Mouse (Mus musculus) hindbrain, embryonic 11.5 days (tissue): ENCODE measurements around the gene Clca3a1. TPM values are rescaled to one million over a fixed set of nuclear protein-coding genes. Genes with fewer than 3 reads are reported as not detected.
A peak's percentile ranks its signal among the peaks of the same experiment; 100 is the strongest.
"Not testable (repeated sequence)": the region's sequence is repeated elsewhere in the genome, so short reads cannot be mapped to it uniquely, and the experiment has no call there.

ENCODE experiments used
- ATAC-seq: fragments of 200-750 bp; cut with Nextera tagmentation; 2 replicates; pipeline ENCODE4 v1.8.0; 2017; ENCODE audit warnings: mild to moderate bottlenecking, moderate TSS enrichment, moderate library complexity; ENCODE audit not compliant: low FRiP score
- DNase-seq: peaks from one replicate; pipeline ENCODE4 v3.0.0-alpha.2; 2015; ENCODE audit warnings: low spot score
- H3K27ac ChIP-seq: fragments of 300-500 bp; sonication (generic); 2 replicates; pipeline ENCODE4 v1.5.1; 2014; ENCODE audit warnings: mild to moderate bottlenecking, low read depth, low read length
- H3K27me3 ChIP-seq: fragments of 300-500 bp; sonication (generic); 2 replicates; pipeline ENCODE4 v1.6.1; 2014; ENCODE audit warnings: mild to moderate bottlenecking, low read length, moderate library complexity, mixed read lengths; ENCODE audit not compliant: control insufficient read depth, insufficient read depth
- H3K36me3 ChIP-seq: fragments of 300-500 bp; sonication (generic); 2 replicates; pipeline ENCODE4 v1.6.1; 2014; ENCODE audit warnings: mild to moderate bottlenecking, low read length, moderate library complexity, mixed read lengths; ENCODE audit not compliant: control insufficient read depth, insufficient read depth
- H3K4me1 ChIP-seq: fragments of 300-500 bp; sonication (generic); replicated peaks from 2 replicates; pipeline ENCODE4 v1.6.1; 2014; ENCODE audit warnings: low read length, mixed read lengths; ENCODE audit not compliant: control insufficient read depth, insufficient read depth
- H3K4me2 ChIP-seq: fragments of 300-500 bp; sonication (generic); replicated peaks from 2 replicates; pipeline ENCODE4 v1.6.1; 2014; ENCODE audit warnings: mild to moderate bottlenecking, low read depth, low read length
- H3K4me3 ChIP-seq: fragments of 300-500 bp; sonication (generic); 2 replicates; pipeline ENCODE4 v1.5.1; 2014; ENCODE audit warnings: low read depth, low read length
- H3K9ac ChIP-seq: fragments of 300-500 bp; sonication (generic); 2 replicates; pipeline ENCODE4 v1.6.1; 2014; ENCODE audit warnings: low read depth, low read length
- H3K9me3 ChIP-seq: fragments of 300-500 bp; sonication (generic); 2 replicates; pipeline ENCODE4 v1.6.1; 2016; ENCODE audit warnings: low read length; ENCODE audit not compliant: control insufficient read depth
- WGBS: fragments of 180-500 bp; shearing (Covaris S2); extraction: QIAGEN DNeasy Blood & Tissue Kit; methylation state at CpG from one replicate; pipeline ENCODE4 v1.1.7; 2014; 5-methylcytosine and 5-hydroxymethylcytosine counted together
- polyA plus RNA-seq: library from polyadenylated mRNA; unstranded; fragments of >200 nt; fragmentation: Nextera tagmentation; extraction: Ambion mirVana; gene quantifications from 2 replicates; pipeline ENCODE4 v1.2.1, GENCODE M21; 2014

Clca3a1 gene
- polyA plus RNA-seq, 1 experiment from 2014 or later = not detected

GRCm38 (mm10) chr3:144756103-144756502 lies 4.7 kb downstream of the Clca3a1 start:
- DNase-seq, H3K4me1 ChIP-seq, H3K9ac ChIP-seq, H3K4me3 ChIP-seq, ATAC-seq, H3K4me2 ChIP-seq, H3K9me3 ChIP-seq, H3K27me3 ChIP-seq, H3K27ac ChIP-seq, H3K36me3 ChIP-seq: not testable (repeated sequence)
- WGBS = 88% methylated on average over 8 of the region's 8 CpGs

GRCm38 (mm10) chr3:144753120-144753519 lies 7.7 kb downstream of the Clca3a1 start:
- Histone ChIP-seq H3K4me2 (no peak overlapping the region), H3K9ac (no peak overlapping the region), H3K27ac (no peak overlapping the region), H3K27me3 (no peaks in the 10 kb centered on the region), H3K36me3 (no peaks in the 10 kb centered on the region), H3K4me3 (no peak overlapping the region), H3K9me3 (no peaks in the 10 kb centered on the region), H3K4me1 (no peaks in the 10 kb centered on the region)
- DNase-seq (peak; percentile 23), ATAC-seq (no peak)
- WGBS = 2% methylated on average over 2 of the region's 2 CpGs

GRCm38 (mm10) chr3:144749062-144749963 lies 11.5 kb downstream of the Clca3a1 start:
- H3K27ac ChIP-seq, H3K27me3 ChIP-seq, H3K4me2 ChIP-seq, H3K4me3 ChIP-seq, H3K9me3 ChIP-seq, H3K36me3 ChIP-seq, H3K4me1 ChIP-seq, H3K9ac ChIP-seq: not testable (repeated sequence)
- WGBS = 62% methylated on average over 17 of the region's 21 CpGs
- peak; percentile 9 for DNase-seq
- peak; percentile 35; the same call in 1 of the 2 replicates for ATAC-seq

- H3K36me3 ChIP-seq, H3K4me3 ChIP-seq, H3K9ac ChIP-seq, ATAC-seq, H3K4me2 ChIP-seq, H3K9me3 ChIP-seq, DNase-seq, H3K27ac ChIP-seq, H3K27me3 ChIP-seq, H3K4me1 ChIP-seq: not testable (repeated sequence)
- 62% methylated on average over 3 of the region's 3 CpGs for WGBS
Measured at GRCm38 (mm10) chr3:144747706-144748105, 13.1 kb downstream of the Clca3a1 start.

GRCm38 (mm10) chr3:144738396-144738795 lies 22.4 kb downstream of the Clca3a1 start:
- 71% methylated on average over 23 of the region's 24 CpGs for WGBS
- not testable (repeated sequence) for H3K27ac ChIP-seq, ATAC-seq, H3K9me3 ChIP-seq, DNase-seq, H3K4me3 ChIP-seq, H3K27me3 ChIP-seq, H3K4me2 ChIP-seq, H3K9ac ChIP-seq, H3K36me3 ChIP-seq, H3K4me1 ChIP-seq

- ATAC-seq (no peak), DNase-seq (peak; percentile 61)
- Histone ChIP-seq H3K27me3 (no peaks in the 10 kb centered on the region), H3K4me2 (no peak overlapping the region), H3K9me3 (no peaks in the 10 kb centered on the region), H3K4me3 (no peak overlapping the region), H3K36me3 (no peaks in the 10 kb centered on the region), H3K9ac (no peak overlapping the region), H3K27ac (no peak overlapping the region), H3K4me1 (no peaks in the 10 kb centered on the region)
- 25% methylated on average over 9 of the region's 9 CpGs for WGBS
Measured at GRCm38 (mm10) chr3:144736831-144737230, 23.9 kb downstream of the Clca3a1 start.

- 0 out of 2 replicates have a peak, but pooled peaks cover 2% of the 10 kb centered on the region for H3K4me1 ChIP-seq
- H3K4me2 ChIP-seq = no peak overlapping the region
- DNase-seq (peak; percentile 61), ATAC-seq (no peak)
- H3K9ac ChIP-seq = no peak overlapping the region
- no peaks in the 10 kb centered on the region for H3K27me3 ChIP-seq
- H3K27ac ChIP-seq = no peak overlapping the region
- no peaks in the 10 kb centered on the region for H3K9me3 ChIP-seq
- H3K36me3 ChIP-seq = no peaks in the 10 kb centered on the region
- H3K4me3 ChIP-seq = no peak overlapping the region
- 57% methylated on average over 4 of the region's 4 CpGs for WGBS
Measured at GRCm38 (mm10) chr3:144723455-144723854, 37.3 kb downstream of the Clca3a1 start.

- not testable (repeated sequence) for H3K9ac ChIP-seq, H3K36me3 ChIP-seq, H3K4me1 ChIP-seq, H3K9me3 ChIP-seq, ATAC-seq, H3K27ac ChIP-seq, H3K27me3 ChIP-seq, H3K4me3 ChIP-seq, H3K4me2 ChIP-seq, DNase-seq
- 82% methylated on average over 3 of the region's 3 CpGs for WGBS
Measured at GRCm38 (mm10) chr3:144722566-144722965, 38.2 kb downstream of the Clca3a1 start.

- ATAC-seq (no peak), DNase-seq (no peak)
- no peaks in the 10 kb centered on the region for H3K27me3 ChIP-seq
- H3K36me3 ChIP-seq = no peaks in the 10 kb centered on the region
- no peak overlapping the region for H3K9ac ChIP-seq
- no peak overlapping the region for H3K4me2 ChIP-seq
- H3K27ac ChIP-seq = no peak overlapping the region
- 90% methylated on average over 9 of the region's 9 CpGs for WGBS
- 0 out of 2 replicates have a peak, but pooled peaks cover 2% of the 10 kb centered on the region for H3K4me1 ChIP-seq
- no peak overlapping the region for H3K4me3 ChIP-seq
- H3K9me3 ChIP-seq = no peaks in the 10 kb centered on the region
Measured at GRCm38 (mm10) chr3:144721860-144722256, 38.9 kb downstream of the Clca3a1 start.
